ENCODE assay signal across 8 mouse cellular contexts in genomic region chr11:87852690-87853596, GRCm38 (mm10). TPM values are rescaled to one million over a fixed set of nuclear protein-coding genes. Genes with fewer than 3 reads are reported as not detected.
DNase-seq lines count a peak whose midpoint lies in the region; ATAC-seq and TF ChIP-seq lines count a peak whose summit lies in the region.

Gene Mks1, plus strand, starts transcription at chr11:87853215.

- peak within 1 kb of the TSS; percentile 67 for H3K4me3 ChIP-seq in bone marrow, adult 2 months (replicated peaks; ENCODE audit: control insufficient read depth, low read depth, low read length)
- peak within 1 kb of the TSS; percentile 67 for H3K4me3 ChIP-seq in embryonic facial prominence, embryonic 15.5 days (replicated peaks)
- H3K4me3 ChIP-seq in kidney, embryonic 14.5 days (ENCODE audit: low read length), result peak within 1 kb of the TSS; percentile 67
- H3K4me3 ChIP-seq in limb, embryonic 15.5 days, result peak within 1 kb of the TSS; percentile 66

- H3K9me3 ChIP-seq in embryonic facial prominence, embryonic 15.5 days (replicated peaks), result no peaks in the 10 kb centered on the region
- no peaks in the 10 kb centered on the region for H3K9me3 ChIP-seq in kidney, embryonic 14.5 days (ENCODE audit: control insufficient read depth, low read length)
- H3K9me3 ChIP-seq in limb, embryonic 15.5 days, result no peaks in the 10 kb centered on the region

- no peak for TF ChIP-seq CTCF in bone marrow, adult 2 months (IDR thresholded peaks at IDR 0.05; ENCODE audit: control insufficient read depth, insufficient read depth, low read length)

- peak within 1 kb of the TSS; percentile 71 for H3K4me2 ChIP-seq in embryonic facial prominence, embryonic 15.5 days (replicated peaks)
- peak within 1 kb of the TSS; percentile 75 for H3K4me2 ChIP-seq in kidney, embryonic 14.5 days (replicated peaks; ENCODE audit: low read depth, low read length)
- peak within 1 kb of the TSS; percentile 70 for H3K4me2 ChIP-seq in limb, embryonic 15.5 days

- peaks cover 16% of the 10 kb centered on the region for H3K36me3 ChIP-seq in embryonic facial prominence, embryonic 15.5 days
- peaks cover 9% of the 10 kb centered on the region; the same call in 1 of the 2 replicates for H3K36me3 ChIP-seq in kidney, embryonic 14.5 days (ENCODE audit: control insufficient read depth, insufficient read depth, low read length)
- H3K36me3 ChIP-seq in limb, embryonic 15.5 days, result peaks cover 17% of the 10 kb centered on the region

- TF ChIP-seq POLR2A in bone marrow, adult 2 months (IDR thresholded peaks at IDR 0.05; ENCODE audit: borderline replicate concordance, control insufficient read depth, low read depth, low read length), result peak; percentile 79; the same call in 1 of the 2 replicates

- peak; percentile 86 for ATAC-seq in embryonic facial prominence, embryonic 15.5 days (ENCODE audit: insufficient number of reproducible peaks, low FRiP score, low TSS enrichment, low read depth)
- peak; percentile 95 for ATAC-seq in kidney, embryonic 14.5 days (ENCODE audit: low FRiP score, low TSS enrichment)
- ATAC-seq in limb, embryonic 15.5 days (ENCODE audit: insufficient number of reproducible peaks, low FRiP score, low TSS enrichment, low read depth), result peak; percentile 83

- 3% methylated on average over 40 of the region's 40 CpGs for WGBS in bone marrow, adult 2 months
- 3% methylated on average over 40 of the region's 40 CpGs for WGBS in embryonic facial prominence, embryonic 15.5 days
- WGBS in kidney, embryonic 14.5 days, result 4% methylated on average over 40 of the region's 40 CpGs
- WGBS in limb, embryonic 15.5 days, result 3% methylated on average over 40 of the region's 40 CpGs

- peaks cover 1% of the 10 kb centered on the region for H3K4me1 ChIP-seq in bone marrow, adult 2 months (ENCODE audit: control insufficient read depth, insufficient read depth, low read length)
- H3K4me1 ChIP-seq in embryonic facial prominence, embryonic 15.5 days, result peaks cover 9% of the 10 kb centered on the region; the same call in 1 of the 2 replicates
- peaks cover 4% of the 10 kb centered on the region; the same call in 1 of the 2 replicates for H3K4me1 ChIP-seq in kidney, embryonic 14.5 days (ENCODE audit: control insufficient read depth, insufficient read depth, low read length)
- peaks cover 7% of the 10 kb centered on the region for H3K4me1 ChIP-seq in limb, embryonic 15.5 days

- DNase-seq in 416B (ENCODE audit: low read depth), result peak; percentile 84
- DNase-seq in heart, adult 9 months (ENCODE audit: low spot score in 2 of 2), result peak; percentile 86 to 89
- DNase-seq in monocyte, adult 2 months (ENCODE audit: low read depth in 1 of 2, low spot score in 2 of 2), result peak; percentile 67 to 79
- peak; percentile 85 for DNase-seq in spleen, postnatal 36 days (ENCODE audit: low spot score in 2 of 2)

- H3K27ac ChIP-seq in bone marrow, adult 2 months (ENCODE audit: control insufficient read depth, insufficient read depth, low read depth, low read length, poor library complexity), result no peak within 1 kb of the TSS
- peak within 1 kb of the TSS; percentile 59 for H3K27ac ChIP-seq in embryonic facial prominence, embryonic 15.5 days (replicated peaks)
- H3K27ac ChIP-seq in kidney, embryonic 14.5 days (ENCODE audit: low read depth, low read length), result peak within 1 kb of the TSS; percentile 42; the same call in 1 of the 2 replicates
- peak within 1 kb of the TSS; percentile 81 for H3K27ac ChIP-seq in limb, embryonic 15.5 days

- no peaks in the 10 kb centered on the region for H3K27me3 ChIP-seq in embryonic facial prominence, embryonic 15.5 days
- H3K27me3 ChIP-seq in kidney, embryonic 14.5 days (ENCODE audit: control insufficient read depth, insufficient read depth, low read length), result no peaks in the 10 kb centered on the region
- H3K27me3 ChIP-seq in limb, embryonic 15.5 days, result no peaks in the 10 kb centered on the region

- H3K9ac ChIP-seq in embryonic facial prominence, embryonic 15.5 days, result peak within 1 kb of the TSS; percentile 39
- H3K9ac ChIP-seq in kidney, embryonic 14.5 days (ENCODE audit: low read depth, low read length), result peak within 1 kb of the TSS; percentile 62
- peak within 1 kb of the TSS; percentile 51 for H3K9ac ChIP-seq in limb, embryonic 15.5 days

RNA-seq across cellular contexts. Expression of gene Mks1, which starts in this region (rescaled TPM):
- polyA plus RNA-seq in bone marrow, adult 2 months (2011; ENCODE audit: insufficient read depth, insufficient read length, low replicate concordance, missing spikeins), result 3.9 and 10.2 TPM in 2 replicates
- 17.1 and 18.8 TPM in 2 replicates for polyA plus RNA-seq in embryonic facial prominence, embryonic 15.5 days (2015; fragmentation: Nextera tagmentation; extraction: Ambion mirVana)
- 10.0 and 15.6 TPM in 2 replicates for polyA plus RNA-seq in kidney, embryonic 14.5 days (2014; fragmentation: Nextera tagmentation; extraction: Ambion mirVana)
- 15.5 and 16.8 TPM in 2 replicates for polyA plus RNA-seq in limb, embryonic 15.5 days (2015; fragmentation: Nextera tagmentation; extraction: Ambion mirVana)
